Mouse (Mus musculus): ENCODE measurements at regions not wholly inside any gene's neighbourhood (a gene's known extent, or its start where the extent isn't known, plus 50 kb on each side); places are given as distances from the start of the nearest gene placed in this dataset.
A peak's percentile ranks its signal among the peaks of the same experiment; 100 is the strongest.

DNA sequence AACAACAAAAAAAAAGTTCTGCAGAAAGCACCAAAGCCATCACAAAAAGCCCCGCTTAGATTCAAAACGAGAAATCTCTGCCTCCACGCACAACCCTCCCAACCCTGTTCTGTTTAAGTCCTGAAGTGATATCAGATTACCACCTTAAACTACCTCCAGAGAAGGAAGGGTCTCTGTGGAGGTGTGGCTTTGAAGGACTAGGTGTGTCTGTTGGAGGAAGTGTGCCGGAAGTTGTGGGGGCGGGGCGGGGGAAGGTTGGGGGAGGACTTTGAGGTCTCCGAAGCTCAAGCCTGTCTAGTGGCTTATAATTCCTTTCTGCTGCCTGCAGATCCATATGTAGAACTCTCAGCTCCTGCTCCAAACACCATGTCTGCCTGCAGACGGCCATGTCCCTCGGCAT, 173.6 kb downstream of the Mreg start:
- DNase-seq: no peak

DNA sequence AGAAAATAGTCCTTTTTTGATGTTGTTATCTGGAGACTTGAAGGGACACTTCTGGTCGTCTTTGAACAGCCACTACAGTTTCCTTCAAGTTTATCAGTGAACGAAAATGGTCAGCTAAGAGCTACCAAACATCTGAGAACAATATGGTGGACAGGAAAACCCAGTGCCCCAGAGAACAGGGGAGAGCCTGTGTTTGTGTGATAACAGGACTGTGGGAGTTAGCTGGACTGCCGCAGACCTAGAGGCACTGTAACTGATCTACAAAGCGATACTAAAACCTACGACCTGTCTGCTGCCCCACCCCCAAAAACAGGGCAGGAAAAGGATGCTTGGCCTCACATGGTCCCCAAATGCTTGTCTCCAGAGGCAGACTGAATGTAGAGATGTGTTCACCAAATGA, 175.5 kb downstream of the Mreg start:
- no peak for DNase-seq

DNA sequence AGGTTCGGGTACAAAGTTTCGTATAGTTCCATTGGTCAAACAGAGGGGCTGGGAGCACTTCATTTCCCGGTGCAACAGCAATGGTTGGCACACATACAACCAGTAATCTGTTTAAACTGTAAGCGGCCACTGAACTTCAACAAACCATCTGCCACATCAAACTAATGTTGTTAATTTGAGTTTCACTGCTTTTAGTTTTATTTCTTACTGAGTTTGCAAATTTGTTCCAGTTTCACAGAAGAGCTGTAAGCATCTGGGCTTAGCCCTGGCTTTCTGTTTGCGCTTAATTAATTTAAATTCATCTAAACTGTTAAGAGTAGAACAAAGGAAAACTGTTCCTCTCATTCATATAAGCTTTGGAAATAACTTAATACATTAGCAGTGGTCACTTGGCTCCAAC, 176.0 kb downstream of the Mreg start:
- DNase-seq: no peak

DNA sequence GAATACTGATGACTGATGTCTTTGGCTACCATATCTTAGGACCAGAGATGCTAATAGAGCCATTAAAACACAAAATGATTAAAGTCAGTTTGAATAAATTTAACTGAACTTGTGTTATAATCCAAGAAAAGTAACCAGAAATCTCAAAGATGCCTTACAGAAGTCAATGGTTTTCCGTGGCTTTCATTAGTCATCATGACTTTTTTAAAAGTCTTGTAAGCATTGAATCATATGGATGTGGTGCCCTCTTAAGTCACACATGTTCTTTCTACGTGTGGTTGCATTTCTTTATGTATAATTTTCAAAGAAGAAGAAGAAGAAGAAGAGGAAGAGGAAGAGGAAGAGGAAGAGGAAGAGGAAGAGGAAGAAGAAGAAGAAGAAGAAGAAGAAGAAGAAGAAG, 178.2 kb downstream of the Mreg start:
- no peak for DNase-seq

DNA sequence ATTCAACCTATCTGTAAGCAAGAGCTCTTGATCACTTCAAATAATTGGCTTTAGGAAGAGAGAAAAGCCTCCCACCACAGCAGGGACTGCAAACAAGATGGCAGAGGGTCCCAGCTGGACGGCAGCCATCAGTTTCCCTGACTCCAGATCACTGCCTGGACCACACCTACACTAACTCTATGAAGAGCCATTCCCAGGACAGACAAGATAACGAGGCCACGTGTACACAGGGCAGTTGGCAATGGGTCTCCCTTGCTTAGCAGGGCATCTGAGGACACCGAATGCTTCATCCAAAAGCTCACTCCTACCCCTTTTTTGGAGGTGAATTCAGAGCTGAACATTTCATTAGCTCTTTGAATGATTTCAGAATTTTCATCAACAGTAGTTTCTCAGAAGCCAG, 179.9 kb downstream of the Mreg start:
- no peak for DNase-seq

DNA sequence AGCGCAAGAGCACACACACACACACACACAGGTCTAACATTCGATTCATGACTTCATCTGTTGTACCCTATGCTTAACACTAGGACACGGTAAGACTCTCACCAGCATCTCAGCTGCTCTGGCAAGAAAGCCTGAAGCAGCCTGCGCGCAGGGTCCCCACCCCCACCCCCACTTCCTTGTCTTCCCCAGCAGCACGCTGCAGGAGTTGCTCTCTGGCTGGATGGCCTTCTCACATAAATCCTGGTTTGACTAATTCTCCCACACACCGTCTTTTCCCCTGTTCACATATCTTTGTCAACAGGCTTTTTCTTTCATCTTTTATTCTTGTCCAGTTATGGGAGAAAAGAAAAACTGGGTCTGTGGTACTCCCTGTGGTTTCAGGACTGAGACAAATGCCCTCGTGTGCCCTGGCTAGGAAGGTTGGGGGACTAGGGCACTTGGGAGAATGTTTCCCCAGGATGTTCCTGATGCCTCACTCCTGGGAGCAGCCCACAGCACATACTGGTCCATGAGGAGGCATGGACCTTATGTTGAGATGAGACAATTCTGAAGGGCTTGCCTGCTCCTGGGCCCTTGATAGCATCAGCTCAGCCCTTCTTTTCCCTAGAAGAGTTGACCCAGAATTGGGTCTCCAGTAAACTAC, 181.2 kb downstream of the Mreg start:
- no peak for DNase-seq

DNA sequence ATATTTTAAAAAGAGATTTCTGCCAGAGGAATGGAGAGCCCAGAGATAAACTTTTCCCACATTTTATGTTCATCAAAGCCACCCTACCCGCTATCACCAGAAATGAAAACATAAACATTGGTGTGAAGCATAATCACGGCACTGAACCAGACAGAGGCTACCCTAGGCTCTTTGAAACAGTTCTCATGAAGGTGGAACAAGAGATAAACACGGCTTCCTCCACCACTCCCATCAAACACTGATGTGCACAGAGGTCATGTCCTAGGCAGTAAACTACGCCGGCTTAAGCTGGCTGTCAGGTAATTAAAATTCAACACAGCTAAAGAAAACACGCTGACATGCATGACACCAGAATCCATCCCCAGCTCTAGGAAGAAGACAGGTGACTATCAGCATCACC, 182.5 kb downstream of the Mreg start:
- DNase-seq: no peak

DNA sequence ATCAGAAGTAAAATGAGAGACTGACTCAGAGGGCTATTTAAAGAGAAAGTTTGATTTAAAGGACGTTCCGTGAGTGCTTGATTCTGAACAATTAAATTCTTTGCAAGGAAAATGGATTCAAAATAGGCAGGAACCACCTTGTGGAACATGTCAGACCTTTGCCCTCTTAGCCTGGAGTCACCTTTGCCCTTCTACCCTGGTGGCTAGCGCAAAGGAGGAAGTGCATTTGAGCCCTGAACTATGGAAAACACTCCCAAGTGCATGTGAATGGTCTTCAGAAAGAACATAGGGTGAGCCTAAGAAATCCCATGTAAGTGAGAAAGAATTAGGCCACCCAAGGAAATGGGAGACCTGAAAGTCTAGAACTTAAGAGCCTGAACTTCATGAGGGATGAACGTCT, 185.2 kb downstream of the Mreg start:
- DNase-seq: peak in 1 of 2 experiments; percentile 66

DNA sequence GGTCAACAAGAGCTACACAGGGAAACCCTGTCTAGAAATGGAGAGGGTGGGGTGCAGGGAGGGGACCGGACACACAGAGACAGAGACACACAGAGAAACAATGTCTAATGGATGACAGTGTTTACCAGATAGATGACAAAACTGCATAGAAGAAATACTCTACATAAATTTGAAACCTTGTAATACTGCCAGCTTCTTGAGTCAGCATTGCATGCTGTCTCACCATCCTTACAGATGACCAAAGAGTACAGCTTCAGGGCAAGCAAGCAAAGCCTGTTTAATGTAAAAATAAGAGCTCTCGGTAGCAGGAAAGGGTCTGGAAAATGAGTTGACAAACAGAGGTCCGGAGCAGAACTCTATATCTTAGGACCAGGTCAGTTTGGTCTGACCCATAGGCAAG, 189.5 kb downstream of the Mreg start:
- DNase-seq: no peak

DNA sequence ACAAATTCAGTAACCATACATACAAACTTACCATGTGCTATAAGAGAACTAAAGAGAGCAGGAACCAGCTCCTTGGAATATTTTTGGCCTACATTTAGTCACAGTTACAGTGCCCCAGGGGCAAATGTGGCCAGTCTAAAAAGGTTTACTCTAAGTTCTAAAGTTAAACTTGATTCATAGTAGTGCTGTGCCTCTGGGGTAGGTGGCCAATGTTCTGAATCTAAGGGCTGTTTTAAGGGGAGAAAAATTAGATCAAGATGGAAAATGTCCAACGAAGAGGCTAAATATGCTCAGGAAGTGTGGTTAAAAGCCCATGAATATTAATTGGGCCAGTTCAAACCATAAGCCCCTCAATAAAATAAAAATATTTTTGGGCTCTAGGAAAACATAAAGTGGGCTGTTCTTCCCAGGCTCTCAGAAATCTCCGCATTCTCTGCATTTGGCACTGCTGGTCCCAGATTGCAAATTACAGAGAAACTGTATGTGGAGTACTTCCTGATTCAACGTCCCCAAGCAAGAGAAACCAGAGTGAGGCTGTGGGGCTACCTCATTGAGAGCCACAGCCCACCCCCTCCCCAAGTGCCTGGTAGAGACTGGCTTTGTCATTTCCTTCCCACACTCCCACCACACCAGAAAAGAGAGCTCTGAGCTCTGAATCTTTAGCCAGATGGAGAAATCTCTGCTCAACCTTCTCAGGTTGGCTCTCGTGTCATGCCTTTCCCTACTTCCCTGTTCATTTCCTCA, 193.5 kb downstream of the Mreg start:
- DNase-seq: no peak

DNA sequence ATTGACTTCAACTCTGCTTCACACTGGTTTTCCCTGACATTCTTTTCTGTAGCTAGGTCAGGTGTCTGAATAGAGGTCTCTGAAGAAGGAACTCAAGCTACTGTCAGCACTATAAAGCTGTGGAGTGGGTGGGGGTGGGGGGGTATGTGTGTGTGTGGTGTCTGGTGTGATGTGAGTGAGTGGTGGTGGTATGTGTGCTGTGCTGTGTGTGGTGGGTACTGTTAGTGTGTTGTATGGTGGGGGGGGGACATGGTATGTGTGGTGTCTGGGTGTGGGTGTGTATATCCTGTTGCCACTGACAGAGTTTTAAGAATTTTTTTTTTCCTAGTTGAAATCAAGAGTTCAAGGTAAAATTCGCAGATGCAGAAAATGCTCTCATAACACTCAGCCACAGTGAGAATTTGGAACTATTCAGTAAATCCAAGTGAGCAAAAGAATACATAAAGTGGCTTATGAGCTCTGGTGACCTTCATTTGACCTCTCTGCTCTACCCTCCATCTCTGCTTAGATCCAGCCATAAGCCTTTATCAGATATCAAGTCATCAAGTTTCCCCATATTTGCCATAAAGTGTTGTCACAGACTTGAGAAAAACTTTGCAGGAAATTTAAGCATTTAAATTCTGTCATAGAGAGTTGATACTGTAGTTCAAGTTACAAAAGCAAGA, 194.2 kb downstream of the Mreg start:
- no peak for DNase-seq

DNA sequence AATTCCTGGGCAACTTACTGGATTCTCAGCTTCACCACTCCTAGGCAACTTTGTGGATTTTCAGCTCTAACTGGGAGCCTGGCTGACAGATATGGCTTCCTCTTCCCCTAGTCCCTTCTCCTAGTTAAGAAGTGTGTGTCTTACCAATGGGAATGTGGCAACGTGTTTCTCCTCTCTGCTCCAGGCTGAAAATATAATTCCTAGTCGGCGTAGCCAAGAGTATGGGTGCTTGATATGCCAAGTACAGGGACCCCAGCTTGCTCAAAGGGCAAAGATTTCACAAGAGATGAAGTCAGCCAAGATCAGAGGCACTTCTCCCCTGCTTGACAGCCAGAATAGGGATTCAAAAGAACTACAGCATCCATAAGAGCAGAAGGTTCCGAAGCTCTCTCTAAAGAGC, 196.6 kb downstream of the Mreg start:
- DNase-seq: no peak

DNA sequence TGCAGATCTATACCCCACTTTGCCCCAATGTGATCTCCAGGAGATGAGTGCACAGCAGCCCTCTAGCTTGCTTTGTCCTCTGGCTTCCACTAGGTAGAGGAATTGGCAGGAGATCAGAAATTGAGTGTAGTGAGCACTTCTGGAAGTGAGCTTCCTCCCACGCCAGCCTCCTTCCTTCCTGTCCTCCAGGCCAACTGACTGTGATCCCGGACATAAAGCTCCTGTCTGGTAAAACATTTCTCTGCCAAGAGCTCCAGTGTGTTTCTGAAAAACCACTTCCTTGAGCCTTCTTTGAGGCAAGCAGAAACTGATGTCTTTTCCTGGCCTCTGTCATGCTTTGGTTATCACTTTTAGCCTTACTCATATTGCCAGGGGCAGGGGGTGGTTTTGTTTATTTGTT, 197.5 kb downstream of the Mreg start:
- DNase-seq: peak; percentile 48 to 66

DNA sequence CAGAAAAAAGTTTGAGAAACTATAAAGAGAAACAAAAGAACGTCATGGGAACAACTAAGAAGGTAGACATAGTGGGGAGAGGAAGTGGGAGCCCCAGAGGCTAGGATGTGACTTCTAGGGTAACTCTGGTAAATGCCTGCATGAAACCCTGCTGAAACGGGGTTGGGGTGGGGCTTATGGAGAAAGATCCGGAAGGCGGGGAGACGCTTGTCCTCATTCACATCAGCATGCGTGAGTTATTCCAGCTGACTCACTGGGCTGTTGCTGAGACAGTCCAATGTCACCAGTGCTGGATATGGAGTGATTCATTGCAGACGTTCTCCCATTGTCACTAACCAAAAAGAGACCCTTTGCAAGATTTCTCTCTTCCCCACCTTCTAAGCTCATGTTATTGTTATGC, 198.2 kb downstream of the Mreg start:
- DNase-seq: no peak

DNA sequence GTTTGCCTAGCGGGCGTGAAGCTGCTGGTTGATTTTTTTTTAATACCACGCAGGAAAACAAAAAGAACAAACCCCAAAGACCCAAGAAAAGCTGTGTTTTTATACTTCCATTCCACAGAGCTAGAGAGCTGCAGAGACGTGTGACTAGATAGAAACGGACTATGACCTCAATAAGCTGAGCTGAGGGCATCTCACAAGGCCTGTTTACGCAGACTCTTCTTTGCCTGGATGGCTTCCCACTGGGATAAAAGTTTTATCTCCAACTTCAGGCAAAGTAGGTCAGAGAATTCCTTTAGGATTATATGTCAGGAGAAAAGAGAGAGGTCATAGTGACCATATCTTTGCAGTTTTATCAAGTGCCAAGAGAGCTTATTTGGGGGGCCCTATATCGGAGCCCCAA, 199.4 kb downstream of the Mreg start:
- DNase-seq: peak; percentile 58 to 82

DNA sequence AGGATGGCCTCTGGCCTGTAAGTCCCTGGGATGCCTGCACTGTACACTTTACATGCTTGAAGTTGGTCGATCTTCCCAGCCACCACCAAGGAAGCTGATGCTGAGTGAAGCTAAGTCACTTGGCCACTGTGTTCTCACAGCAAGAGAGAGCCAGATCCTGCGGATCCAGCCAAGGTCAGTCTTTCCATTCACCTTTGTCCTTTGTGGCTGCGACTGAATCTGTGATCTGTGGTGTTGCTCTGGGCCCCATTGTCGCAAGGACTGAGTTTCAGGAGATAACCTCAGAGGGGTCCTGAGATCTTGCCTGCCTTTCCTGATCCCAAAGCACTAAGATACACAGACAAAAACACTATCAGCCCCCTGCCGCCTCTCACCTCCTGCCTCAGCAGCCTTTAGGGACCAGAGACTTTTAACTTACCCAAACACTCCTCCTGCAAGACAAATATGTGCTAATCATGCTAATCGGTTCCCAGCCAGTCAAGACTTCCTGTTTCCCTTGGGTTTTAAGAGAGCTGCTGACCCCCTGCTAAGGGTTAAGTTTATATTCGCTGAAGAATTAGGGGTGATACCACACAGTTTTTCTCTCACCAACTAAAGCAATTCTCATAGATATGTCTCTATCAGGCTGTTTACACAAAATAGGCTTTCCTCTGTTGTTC, 202.7 kb downstream of the Mreg start:
- peak; percentile 49 to 50 for DNase-seq

DNA sequence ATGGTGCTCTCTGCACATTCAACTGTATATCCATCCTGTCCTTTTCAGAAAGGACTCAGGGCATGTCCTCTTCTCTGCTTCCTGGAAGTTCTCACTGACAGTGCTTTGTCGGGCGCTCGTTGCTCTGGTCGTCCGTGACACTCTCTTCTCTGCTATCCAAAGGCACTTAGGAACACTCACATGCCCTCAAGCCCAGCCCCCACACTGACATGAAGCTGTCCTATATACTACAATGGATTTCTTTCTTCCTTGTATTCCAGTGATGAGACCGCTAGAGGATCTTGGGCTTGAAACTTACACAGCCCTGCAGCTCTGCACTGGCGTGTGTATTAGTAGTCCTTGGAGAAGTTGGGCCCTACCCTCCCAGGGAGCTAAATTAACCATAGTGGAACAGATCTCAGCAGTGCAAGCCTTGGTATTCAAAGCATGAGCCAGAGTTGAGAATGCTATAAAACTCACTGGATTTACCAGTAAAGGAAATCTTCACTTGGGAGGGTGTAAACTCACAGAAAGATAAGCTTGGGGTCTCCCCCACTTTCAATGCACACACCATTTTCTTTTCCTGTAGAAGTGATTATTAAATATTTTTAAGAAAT, 205.3 kb downstream of the Mreg start:
- no peak for DNase-seq

DNA sequence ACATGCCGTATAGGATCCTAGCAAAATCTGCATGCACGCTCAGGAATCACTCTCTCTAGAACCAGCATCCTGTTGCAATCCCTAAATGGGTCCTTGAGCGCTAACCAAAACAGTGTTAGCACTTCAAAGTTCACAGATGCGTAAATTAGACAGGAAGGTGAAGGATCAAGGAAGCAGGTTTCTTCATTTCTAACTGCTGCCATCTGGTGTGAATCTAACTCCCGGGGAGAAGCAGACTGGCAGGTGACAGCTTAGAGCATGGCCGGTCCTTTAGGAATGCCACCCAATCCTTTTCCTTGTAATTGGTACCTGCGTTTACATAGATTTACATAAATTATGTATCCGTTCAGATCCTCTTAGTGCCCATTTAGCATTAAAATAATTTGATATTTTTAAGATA, 206.2 kb downstream of the Mreg start:
- DNase-seq: no peak

DNA sequence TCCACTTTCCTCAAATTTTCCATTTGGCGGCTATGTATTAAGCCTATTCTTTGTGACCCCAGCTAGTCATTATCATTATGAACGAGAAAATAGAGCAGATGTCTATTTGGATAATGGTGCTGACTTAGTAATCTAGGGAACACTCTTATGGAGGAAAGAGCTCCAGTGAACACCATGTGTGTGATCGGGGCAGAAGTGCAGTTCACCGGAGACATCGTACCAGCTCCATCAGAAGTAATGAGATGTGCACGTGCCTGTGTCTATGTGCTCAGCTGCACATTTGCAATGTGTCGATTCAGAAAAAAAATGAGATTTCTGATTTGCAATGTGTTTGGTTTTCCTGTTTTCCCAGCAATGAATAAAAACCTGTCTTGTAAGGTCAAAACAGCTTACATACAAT, 206.6 kb downstream of the Mreg start:
- no peak for DNase-seq

DNA sequence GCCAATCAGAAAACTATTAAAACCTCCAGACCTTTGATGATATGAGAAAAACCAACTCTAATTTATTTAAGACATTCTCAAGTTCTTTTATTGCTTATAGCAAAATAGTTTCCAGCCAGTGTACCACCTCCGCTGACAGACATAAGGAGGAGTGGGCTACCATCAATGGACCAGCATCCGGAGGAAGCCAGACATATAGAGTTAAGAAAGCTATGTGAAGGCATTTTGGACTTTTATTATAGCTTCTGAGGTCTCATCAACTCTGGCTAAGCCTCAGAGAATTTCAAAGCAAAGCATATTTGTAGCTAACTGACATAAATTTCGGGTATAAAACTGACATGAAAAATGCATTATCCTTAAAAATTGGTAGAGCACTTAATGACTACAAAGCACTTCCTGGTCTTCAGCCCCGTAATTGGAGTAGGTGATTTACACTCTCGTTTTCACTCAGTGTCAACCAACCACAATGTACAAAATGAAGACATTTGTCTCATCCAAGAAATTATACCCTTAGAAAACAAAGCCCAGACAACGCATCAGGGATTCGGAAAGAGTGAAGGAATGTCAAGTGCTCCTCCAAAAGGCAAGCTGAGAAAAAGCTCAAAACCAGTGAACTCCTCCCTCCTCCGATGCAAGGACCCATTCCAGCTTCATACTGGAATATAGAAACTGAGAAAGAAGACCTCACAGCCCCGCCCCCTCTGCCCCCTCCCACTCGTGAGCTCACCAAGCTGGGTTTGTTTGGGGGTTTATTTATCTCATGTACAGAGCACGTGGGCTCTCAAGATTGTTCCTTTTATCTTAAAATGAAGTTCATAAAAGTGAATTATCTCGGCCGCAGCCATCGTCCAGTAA, 208.5 kb downstream of the Mreg start:
- no peak for DNase-seq

DNA sequence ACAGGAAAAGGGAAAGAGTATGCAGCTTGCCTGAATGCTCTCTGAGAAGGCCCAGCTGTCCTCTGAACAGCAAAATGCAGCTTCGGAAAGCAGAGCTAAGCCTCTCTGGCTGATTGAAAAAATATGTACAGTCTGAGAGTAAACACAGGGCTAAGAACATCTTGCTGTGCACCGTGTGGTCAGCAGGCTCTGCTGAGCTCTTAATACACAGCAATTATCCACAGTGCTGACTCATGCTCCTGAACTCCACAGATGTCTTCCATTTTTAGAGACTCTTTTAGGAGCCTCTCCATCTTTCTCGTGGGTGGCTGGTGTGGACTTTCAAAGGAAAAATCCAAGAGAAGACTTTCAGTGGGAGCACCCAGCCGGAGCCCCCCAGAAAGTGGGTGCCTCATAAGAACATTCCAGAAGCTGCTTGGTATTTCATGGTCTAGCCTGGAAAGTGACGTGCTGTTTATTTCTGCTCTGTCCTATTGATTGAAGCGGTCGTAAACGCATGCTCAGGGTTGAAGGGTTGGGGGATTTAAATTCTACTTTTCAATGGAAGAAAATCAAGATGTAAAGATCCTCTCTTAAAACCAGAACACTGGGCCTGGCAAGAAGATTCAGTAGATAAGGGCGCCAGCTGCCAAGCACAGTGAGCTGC, 209.5 kb downstream of the Mreg start:
- peak in 1 of 2 experiments; percentile 16 for DNase-seq

DNA sequence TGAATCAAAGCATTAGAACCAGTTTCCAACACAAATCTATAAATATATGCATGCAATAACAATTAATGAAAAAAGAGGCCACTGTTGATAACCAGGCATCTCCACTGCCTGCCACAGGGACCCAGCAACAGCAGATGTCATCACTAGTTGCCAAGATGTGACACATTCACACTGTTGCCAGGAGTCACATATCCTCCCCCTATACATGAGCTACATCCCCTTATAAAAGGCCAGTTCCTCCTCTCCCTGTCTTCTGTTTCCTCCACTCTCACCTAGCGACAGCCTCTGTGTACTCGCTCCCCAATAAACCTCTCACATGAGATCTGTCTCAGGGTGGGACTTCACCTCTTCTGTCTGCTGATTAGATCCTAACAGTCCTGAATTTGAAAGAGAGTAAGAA, 211.4 kb downstream of the Mreg start:
- no peak for DNase-seq
